Mouse (Mus musculus): ENCODE data around the gene Kcnc3.

DNA sequence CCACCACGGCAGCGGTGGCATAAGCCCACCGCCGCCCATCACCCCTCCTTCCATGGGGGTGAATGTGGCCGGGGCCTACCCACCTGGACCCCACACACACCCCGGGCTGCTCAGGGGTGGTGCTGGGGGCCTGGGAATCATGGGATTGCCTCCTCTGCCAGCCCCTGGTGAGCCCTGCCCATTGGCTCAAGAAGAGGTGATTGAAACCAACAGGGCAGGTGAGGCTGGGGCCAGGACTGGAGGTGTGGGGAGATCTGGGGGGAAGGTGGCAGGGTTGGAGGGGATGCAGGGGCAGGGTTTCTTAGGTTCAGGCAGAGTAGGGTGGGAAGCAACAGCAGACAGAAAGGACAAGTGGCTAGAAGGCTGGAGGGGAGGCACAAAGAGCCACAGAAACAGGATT lies 5.6 kb downstream of the Kcnc3 start:
- TF ChIP-seq TAL1 (IDR thresholded peaks at IDR 0.05; ENCODE audit: low read length) (no peak), GATA1 (IDR thresholded peaks at IDR 0.05; ENCODE audit: low read length) (no peak)
